Mouse (Mus musculus) hindbrain, embryonic 10.5 days (tissue): ENCODE data around the gene Cdk9. TPM values are rescaled to one million over a fixed set of nuclear protein-coding genes. Genes with fewer than 3 reads are reported as not detected.
A peak's percentile ranks its signal among the peaks of the same experiment; 100 is the strongest.

Experiments used
- DNase-seq: peaks from one replicate; pipeline ENCODE4 v3.0.0-alpha.2; 2017; ENCODE audit warnings: low spot score
- H3K27ac ChIP-seq: fragments of 300-500 bp; sonication (generic); 2 replicates; pipeline ENCODE4 v1.5.1; 2016; ENCODE audit warnings: mild to moderate bottlenecking, moderate library complexity
- H3K27me3 ChIP-seq: fragments of 300-500 bp; sonication (generic); 2 replicates; pipeline ENCODE4 v1.6.1; 2016; ENCODE audit warnings: mild to moderate bottlenecking; ENCODE audit not compliant: poor library complexity, insufficient read depth, severe bottlenecking
- H3K36me3 ChIP-seq: fragments of 300-500 bp; sonication (generic); 2 replicates; pipeline ENCODE4 v1.6.1; 2016; ENCODE audit warnings: mild to moderate bottlenecking, moderate library complexity
- H3K4me1 ChIP-seq: fragments of 300-500 bp; sonication (generic); replicated peaks from 2 replicates; pipeline ENCODE4 v1.6.1; 2016; ENCODE audit warnings: mild to moderate bottlenecking
- H3K4me3 ChIP-seq: fragments of 300-500 bp; sonication (generic); 2 replicates; pipeline ENCODE4 v1.5.1; 2016; ENCODE audit warnings: mild to moderate bottlenecking, moderate library complexity
- H3K9me3 ChIP-seq: fragments of 300-500 bp; sonication (generic); 2 replicates; pipeline ENCODE4 v1.6.1; 2016; ENCODE audit warnings: mild to moderate bottlenecking, moderate library complexity
- WGBS: fragments of 180-500 bp; shearing (Covaris S2); methylation state at CpG from one replicate; pipeline ENCODE4 v1.1.7; 2016; 5-methylcytosine and 5-hydroxymethylcytosine counted together
- polyA plus RNA-seq: library from polyadenylated mRNA; unstranded; fragments of >200 nt; fragmentation: Nextera tagmentation; extraction: Ambion mirVana; gene quantifications from 2 replicates; pipeline ENCODE4 v1.2.1, GENCODE M21; 2016

Cdk9 gene
- polyA plus RNA-seq, 1 experiment from 2014 or later = 121 TPM

- 0 out of 2 replicates have a peak, but pooled peaks cover 3% of the 10 kb centered on the region for H3K9me3 ChIP-seq
- DNase-seq = peak; percentile 94
- WGBS = under 1% methylated on average over 44 of the region's 44 CpGs
- H3K4me3 ChIP-seq = peak overlapping the region; percentile 97
- H3K27ac ChIP-seq = peak overlapping the region; percentile 98
- H3K27me3 ChIP-seq = no peaks in the 10 kb centered on the region
- H3K4me1 ChIP-seq = peaks cover 37% of the 10 kb centered on the region
- H3K36me3 ChIP-seq = peaks cover 39% of the 10 kb centered on the region
Observed at GRCm38 (mm10) chr2:32712586-32712933, 316 bp downstream of the Cdk9 start.

GRCm38 (mm10) chr2:32712108-32712551, 746 bp downstream of the Cdk9 start:
- peak overlapping the region; percentile 98 for H3K27ac ChIP-seq
- H3K27me3 ChIP-seq = no peaks in the 10 kb centered on the region
- H3K36me3 ChIP-seq = peaks cover 43% of the 10 kb centered on the region
- peak; percentile 60 for DNase-seq
- H3K9me3 ChIP-seq = 0 out of 2 replicates have a peak, but pooled peaks cover 2% of the 10 kb centered on the region
- peaks cover 37% of the 10 kb centered on the region for H3K4me1 ChIP-seq
- H3K4me3 ChIP-seq = peak overlapping the region; percentile 97
- WGBS = under 1% methylated on average over 41 of the region's 41 CpGs

- DNase-seq = no peak
- 30% methylated on average over 9 of the region's 9 CpGs for WGBS
- Histone ChIP-seq H3K4me1 (peaks cover 37% of the 10 kb centered on the region), H3K27me3 (no peaks in the 10 kb centered on the region), H3K36me3 (peaks cover 50% of the 10 kb centered on the region), H3K4me3 (peak overlapping the region; percentile 97), H3K27ac (peak overlapping the region; percentile 98), H3K9me3 (no peaks in the 10 kb centered on the region)
Observed at GRCm38 (mm10) chr2:32711301-32712056, 1.4 kb downstream of the Cdk9 start.

GRCm38 (mm10) chr2:32710425-32710824, 2.5 kb downstream of the Cdk9 start:
- no peak for DNase-seq
- Histone ChIP-seq H3K4me1 (peaks cover 37% of the 10 kb centered on the region), H3K36me3 (peaks cover 60% of the 10 kb centered on the region), H3K9me3 (no peaks in the 10 kb centered on the region), H3K27me3 (no peaks in the 10 kb centered on the region), H3K4me3 (no peak overlapping the region), H3K27ac (no peak overlapping the region)
- WGBS = 88% methylated on average over 5 of the region's 5 CpGs

- H3K4me3 ChIP-seq = no peak overlapping the region
- H3K27me3 ChIP-seq = no peaks in the 10 kb centered on the region
- peaks cover 31% of the 10 kb centered on the region for H3K4me1 ChIP-seq
- H3K9me3 ChIP-seq = no peaks in the 10 kb centered on the region
- 93% methylated on average over 20 of the region's 20 CpGs for WGBS
- DNase-seq = no peak
- H3K27ac ChIP-seq = no peak overlapping the region
- H3K36me3 ChIP-seq = peaks cover 68% of the 10 kb centered on the region
Observed at GRCm38 (mm10) chr2:32709521-32710137, 3.2 kb downstream of the Cdk9 start.

GRCm38 (mm10) chr2:32708643-32709042, 4.2 kb downstream of the Cdk9 start:
- Histone ChIP-seq H3K4me3 (no peak overlapping the region), H3K36me3 (peaks cover 78% of the 10 kb centered on the region), H3K27me3 (no peaks in the 10 kb centered on the region), H3K4me1 (peaks cover 21% of the 10 kb centered on the region), H3K27ac (no peak overlapping the region), H3K9me3 (no peaks in the 10 kb centered on the region)
- peak; percentile 71 for DNase-seq
- 53% methylated on average over 3 of the region's 3 CpGs for WGBS

- Histone ChIP-seq H3K4me3 (no peak overlapping the region), H3K27me3 (no peaks in the 10 kb centered on the region), H3K27ac (no peak overlapping the region), H3K36me3 (peaks cover 95% of the 10 kb centered on the region), H3K9me3 (no peaks in the 10 kb centered on the region), H3K4me1 (peaks cover 9% of the 10 kb centered on the region)
- DNase-seq = no peak
- 94% methylated on average over 6 of the region's 6 CpGs for WGBS
Observed at GRCm38 (mm10) chr2:32706971-32707370, 5.9 kb downstream of the Cdk9 start.

GRCm38 (mm10) chr2:32705018-32705417, 7.9 kb downstream of the Cdk9 start:
- Histone ChIP-seq H3K36me3 (peaks cover 81% of the 10 kb centered on the region), H3K9me3 (no peaks in the 10 kb centered on the region), H3K4me3 (no peak overlapping the region), H3K27me3 (no peaks in the 10 kb centered on the region), H3K4me1 (no peaks in the 10 kb centered on the region; the same call in 1 of the 2 replicates), H3K27ac (no peak overlapping the region)
- DNase-seq = no peak
- WGBS = 93% methylated on average over 7 of the region's 7 CpGs

- H3K4me3 ChIP-seq = no peak within 1 kb of the TSS
- H3K36me3 ChIP-seq = peaks cover 71% of the 10 kb centered on the region
- WGBS = 79% methylated on average over 2 of the region's 2 CpGs
- no peaks in the 10 kb centered on the region for H3K27me3 ChIP-seq
- H3K9me3 ChIP-seq = no peaks in the 10 kb centered on the region
- H3K4me1 ChIP-seq = no peaks in the 10 kb centered on the region; the same call in 1 of the 2 replicates
- no peak for DNase-seq
- no peak within 1 kb of the TSS for H3K27ac ChIP-seq
Observed at GRCm38 (mm10) chr2:32704021-32704421, 8.9 kb downstream of the Cdk9 start, which contains the start of gene Fpgs. TSS of gene Fpgs (minus strand) at chr2:32704145.

GRCm38 (mm10) chr2:32703046-32703445, 9.8 kb downstream of the Cdk9 start:
- H3K4me1 ChIP-seq = no peaks in the 10 kb centered on the region
- 0 out of 2 replicates have a peak, but pooled peaks cover 2% of the 10 kb centered on the region for H3K27me3 ChIP-seq
- no peaks in the 10 kb centered on the region for H3K9me3 ChIP-seq
- peaks cover 61% of the 10 kb centered on the region for H3K36me3 ChIP-seq
- WGBS = 96% methylated on average over 8 of the region's 8 CpGs
- H3K4me3 ChIP-seq = no peak overlapping the region
- no peak for DNase-seq
- no peak overlapping the region for H3K27ac ChIP-seq

- no peak overlapping the region for H3K4me3 ChIP-seq
- peaks cover 43% of the 10 kb centered on the region for H3K36me3 ChIP-seq
- H3K27me3 ChIP-seq = 0 out of 2 replicates have a peak, but pooled peaks cover 2% of the 10 kb centered on the region
- 87% methylated on average over 14 of the region's 14 CpGs for WGBS
- no peak overlapping the region for H3K27ac ChIP-seq
- no peaks in the 10 kb centered on the region for H3K9me3 ChIP-seq
- no peaks in the 10 kb centered on the region for H3K4me1 ChIP-seq
- DNase-seq = no peak
Observed at GRCm38 (mm10) chr2:32700966-32701743, 11.7 kb downstream of the Cdk9 start.

GRCm38 (mm10) chr2:32699680-32700079, 13.2 kb downstream of the Cdk9 start:
- no peak for DNase-seq
- Histone ChIP-seq H3K27me3 (0 out of 2 replicates have a peak, but pooled peaks cover 2% of the 10 kb centered on the region), H3K27ac (no peak overlapping the region), H3K9me3 (no peaks in the 10 kb centered on the region), H3K4me3 (no peak overlapping the region), H3K4me1 (peaks cover 1% of the 10 kb centered on the region; the same call in 1 of the 2 replicates), H3K36me3 (peaks cover 28% of the 10 kb centered on the region)
- 86% methylated on average over 6 of the region's 6 CpGs for WGBS
